Mouse (Mus musculus): Measurements from ENCODE around the gene Trak1. TPM values are rescaled to one million over a fixed set of nuclear protein-coding genes. Genes with fewer than 3 reads are reported as not detected.

Trak1 gene
- polyA plus RNA-seq, 1 experiment from 2014 or later, result 11.6 TPM

DNA sequence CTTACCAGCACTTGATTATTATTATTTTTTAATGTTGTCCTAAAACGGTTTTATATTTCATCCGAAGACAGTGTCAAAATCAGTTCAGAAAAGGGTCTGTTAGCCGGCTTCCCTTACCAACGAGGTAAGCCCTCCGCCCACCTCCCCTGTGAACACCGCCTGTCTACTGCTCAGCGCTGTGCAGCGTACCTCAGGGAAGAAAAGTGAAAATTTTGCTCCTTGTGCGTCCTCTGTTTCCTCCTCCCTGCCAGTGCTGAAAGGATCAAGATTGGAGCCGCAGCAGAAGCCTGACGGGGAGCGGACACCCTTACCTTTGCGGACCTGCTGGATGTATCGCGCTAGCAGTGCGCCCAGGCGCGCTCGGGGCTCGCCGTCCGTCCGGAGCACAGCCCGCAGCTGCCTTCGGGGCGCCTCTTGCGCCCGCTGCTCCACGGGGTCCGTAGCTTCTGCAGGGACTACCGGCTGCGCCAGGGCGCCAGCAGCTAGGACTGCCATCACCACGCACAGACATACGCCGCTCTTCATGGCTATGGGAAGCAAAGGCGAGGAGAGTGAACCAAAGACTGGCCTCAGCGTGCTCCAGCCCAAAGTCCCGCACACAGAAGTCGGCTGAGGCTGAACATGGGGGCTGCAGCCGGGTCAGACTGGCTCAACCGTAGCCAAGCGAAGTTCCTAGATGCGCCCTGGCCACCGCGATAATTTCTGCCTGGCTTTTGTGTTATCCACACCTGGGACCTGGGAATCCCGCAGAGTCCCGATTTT, 196.9 kb downstream of the Trak1 start:
- Histone ChIP-seq H3K27ac (no peak overlapping the region), H3K9ac (ENCODE audit: low read depth, low read length) (peak overlapping the region; percentile 35; the same call in 1 of the 2 replicates), H3K4me2 (ENCODE audit: low read length) (peak overlapping the region; percentile 46), H3K36me3 (ENCODE audit: insufficient read depth, low read length) (no peaks in the 10 kb centered on the region), H3K27me3 (ENCODE audit: insufficient read depth, low read length) (peaks cover 45% of the 10 kb centered on the region), H3K4me3 (replicated peaks; ENCODE audit: low read depth, low read length) (peak overlapping the region; percentile 24), H3K4me1 (replicated peaks; ENCODE audit: insufficient read depth, low read length) (0 out of 2 replicates have a peak, but pooled peaks cover 5% of the 10 kb centered on the region), H3K9me3 (replicated peaks; ENCODE audit: low read length) (no peaks in the 10 kb centered on the region)
- TF ChIP-seq CTCF (IDR thresholded peaks at IDR 0.05; ENCODE audit: low read depth), result no peak
- 3% methylated on average over 48 of the region's 48 CpGs for WGBS
- ATAC-seq (replicated peaks; ENCODE audit: low FRiP score, low read depth), result no peak
- peak; percentile 18 for DNase-seq (ENCODE audit: low spot score)

DNA sequence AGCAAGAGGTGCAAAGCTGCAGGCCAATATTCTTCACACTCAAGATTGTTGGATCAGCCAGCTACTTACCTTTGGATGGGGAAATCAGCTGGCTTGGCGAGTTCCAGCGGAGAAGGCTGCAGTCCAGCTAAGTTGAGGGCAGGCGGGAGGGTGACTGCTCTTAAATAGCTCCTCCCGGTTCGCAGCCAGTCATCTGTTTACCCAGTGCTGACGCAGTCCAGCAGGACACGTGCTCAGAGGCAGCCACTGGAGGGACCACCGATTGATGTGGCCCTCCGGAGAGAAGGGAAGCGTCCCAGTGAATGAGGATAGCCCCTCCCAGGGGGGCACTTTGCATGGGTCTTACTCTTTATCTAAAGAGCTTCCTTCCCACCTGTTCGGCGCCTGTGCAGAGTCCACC, 198.2 kb downstream of the Trak1 start, which contains the start of gene Cck:
TSS of gene Cck (minus strand) at position 166 of the 400 bp plus-strand sequence.
- no peak within 1 kb of the TSS for H3K9ac ChIP-seq (ENCODE audit: low read depth, low read length)
- DNase-seq (ENCODE audit: low spot score) (peak; percentile 68), ATAC-seq (replicated peaks; ENCODE audit: low FRiP score, low read depth) (0 out of 2 replicates have a peak, but pooled peaks have one; percentile 36)
- no peak for TF ChIP-seq CTCF (IDR thresholded peaks at IDR 0.05; ENCODE audit: low read depth)
- H3K27me3 ChIP-seq (ENCODE audit: insufficient read depth, low read length), result peaks cover 45% of the 10 kb centered on the region
- no peaks in the 10 kb centered on the region for H3K9me3 ChIP-seq (replicated peaks; ENCODE audit: low read length)
- WGBS, result 2% methylated on average over 12 of the region's 12 CpGs
- H3K27ac ChIP-seq, result no peak within 1 kb of the TSS
- H3K4me1 ChIP-seq (replicated peaks; ENCODE audit: insufficient read depth, low read length), result 0 out of 2 replicates have a peak, but pooled peaks cover 5% of the 10 kb centered on the region
- H3K4me3 ChIP-seq (replicated peaks; ENCODE audit: low read depth, low read length), result peak within 1 kb of the TSS; percentile 24; the same call in 1 of the 2 replicates
- no peaks in the 10 kb centered on the region for H3K36me3 ChIP-seq (ENCODE audit: insufficient read depth, low read length)
- H3K4me2 ChIP-seq (ENCODE audit: low read length), result peak within 1 kb of the TSS; percentile 46

DNA sequence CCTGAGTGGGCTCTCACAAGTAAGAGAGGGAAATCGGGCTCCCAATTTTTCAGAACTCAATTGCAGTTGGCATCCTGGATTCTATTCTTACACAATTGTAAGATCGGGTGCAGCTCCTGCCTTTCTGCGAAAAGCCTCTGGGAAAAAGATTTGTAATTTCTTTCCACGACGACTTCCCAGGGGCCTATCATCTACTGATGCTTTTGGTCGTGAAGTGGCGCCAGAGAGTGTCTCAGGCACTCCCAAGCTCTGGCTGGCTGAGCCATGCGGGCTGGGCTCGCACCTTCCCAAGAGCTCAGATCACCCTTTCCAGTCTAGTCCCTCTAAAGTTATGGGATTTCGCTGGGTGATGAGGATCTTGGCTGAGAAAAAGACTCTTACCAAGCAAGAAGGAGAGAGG, 198.8 kb downstream of the Trak1 start:
- no peak for TF ChIP-seq CTCF (IDR thresholded peaks at IDR 0.05; ENCODE audit: low read depth)
- no peak overlapping the region for H3K27ac ChIP-seq
- no peak for DNase-seq (ENCODE audit: low spot score)
- peaks cover 45% of the 10 kb centered on the region for H3K27me3 ChIP-seq (ENCODE audit: insufficient read depth, low read length)
- H3K4me3 ChIP-seq (replicated peaks; ENCODE audit: low read depth, low read length), result no peak overlapping the region
- 0 out of 2 replicates have a peak, but pooled peaks cover 5% of the 10 kb centered on the region for H3K4me1 ChIP-seq (replicated peaks; ENCODE audit: insufficient read depth, low read length)
- H3K9ac ChIP-seq (ENCODE audit: low read depth, low read length), result no peak overlapping the region
- ATAC-seq (replicated peaks; ENCODE audit: low FRiP score, low read depth), result no peak
- H3K36me3 ChIP-seq (ENCODE audit: insufficient read depth, low read length), result no peaks in the 10 kb centered on the region
- 25% methylated on average over 10 of the region's 10 CpGs for WGBS
- no peak overlapping the region for H3K4me2 ChIP-seq (ENCODE audit: low read length)
- no peaks in the 10 kb centered on the region for H3K9me3 ChIP-seq (replicated peaks; ENCODE audit: low read length)

DNA sequence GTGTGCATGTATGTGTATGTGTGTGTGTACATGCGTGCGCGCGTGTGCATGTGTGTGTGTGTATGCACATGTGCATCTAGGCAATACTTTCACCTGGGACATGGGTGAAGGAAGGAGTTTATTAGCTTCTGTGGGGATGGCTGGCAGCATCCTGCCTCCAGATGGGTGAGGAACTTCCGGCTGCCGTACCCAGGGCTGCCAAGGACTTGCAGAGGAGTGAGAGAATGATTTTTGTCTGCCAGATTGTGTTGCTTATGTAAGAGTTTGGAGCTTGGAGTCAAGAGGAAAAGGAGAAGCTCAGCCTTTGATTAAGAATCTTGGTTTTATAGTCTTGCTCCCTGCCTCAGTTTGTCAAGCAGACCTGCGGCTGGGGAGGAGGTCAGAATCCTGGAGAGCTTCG, 208.0 kb downstream of the Trak1 start:
- no peaks in the 10 kb centered on the region for H3K27me3 ChIP-seq (ENCODE audit: insufficient read depth, low read length)
- no peak for TF ChIP-seq CTCF (IDR thresholded peaks at IDR 0.05; ENCODE audit: low read depth)
- H3K9me3 ChIP-seq (replicated peaks; ENCODE audit: low read length), result no peaks in the 10 kb centered on the region
- WGBS, result 89% methylated on average over 8 of the region's 8 CpGs
- no peak overlapping the region for H3K4me2 ChIP-seq (ENCODE audit: low read length)
- H3K9ac ChIP-seq (ENCODE audit: low read depth, low read length), result no peak overlapping the region
- no peak overlapping the region for H3K4me3 ChIP-seq (replicated peaks; ENCODE audit: low read depth, low read length)
- ATAC-seq (replicated peaks; ENCODE audit: low FRiP score, low read depth), result no peak
- H3K27ac ChIP-seq, result no peak overlapping the region
- no peak for DNase-seq (ENCODE audit: low spot score)
- H3K4me1 ChIP-seq (replicated peaks; ENCODE audit: insufficient read depth, low read length), result no peaks in the 10 kb centered on the region
- H3K36me3 ChIP-seq (ENCODE audit: insufficient read depth, low read length), result no peaks in the 10 kb centered on the region

DNA sequence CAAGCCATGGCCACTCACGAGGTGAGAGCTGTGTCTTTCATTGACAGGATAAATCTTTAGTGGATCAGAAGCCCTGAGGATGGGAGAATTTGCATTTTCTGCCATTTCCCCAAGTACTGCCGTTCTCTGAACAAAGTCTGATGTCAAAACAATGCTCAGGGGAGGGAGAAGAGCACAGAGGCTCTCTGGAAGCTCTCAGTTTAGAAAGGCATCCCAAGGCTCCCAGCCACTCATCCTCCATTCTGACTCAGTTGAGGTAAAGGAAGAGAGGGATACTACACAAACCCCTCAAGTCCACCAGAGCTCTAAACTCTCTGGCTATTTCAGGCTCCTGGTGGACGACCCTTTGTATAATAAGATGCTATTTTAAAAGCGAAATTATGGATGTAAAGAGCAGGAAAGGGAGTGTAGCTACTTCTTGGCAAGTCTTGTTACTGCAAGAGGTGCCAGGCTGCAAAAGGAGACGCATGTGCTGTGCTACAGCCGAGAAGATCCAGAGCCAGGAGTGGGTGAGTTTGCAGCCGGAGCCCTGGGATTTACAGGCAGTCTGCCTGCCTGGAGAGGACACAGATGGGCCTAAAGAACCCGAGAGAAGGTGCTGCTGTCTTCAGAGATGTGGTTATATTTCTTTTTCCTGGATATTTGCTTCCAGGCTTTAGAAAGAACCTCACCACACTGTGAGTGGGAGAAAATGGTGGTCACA, 209.3 kb downstream of the Trak1 start:
- no peaks in the 10 kb centered on the region for H3K4me1 ChIP-seq (replicated peaks; ENCODE audit: insufficient read depth, low read length)
- DNase-seq (ENCODE audit: low spot score) (no peak), ATAC-seq (replicated peaks; ENCODE audit: low FRiP score, low read depth) (no peak)
- no peak overlapping the region for H3K27ac ChIP-seq
- no peaks in the 10 kb centered on the region for H3K36me3 ChIP-seq (ENCODE audit: insufficient read depth, low read length)
- no peak overlapping the region for H3K4me2 ChIP-seq (ENCODE audit: low read length)
- no peak overlapping the region for H3K4me3 ChIP-seq (replicated peaks; ENCODE audit: low read depth, low read length)
- no peak for TF ChIP-seq CTCF (IDR thresholded peaks at IDR 0.05; ENCODE audit: low read depth)
- H3K9me3 ChIP-seq (replicated peaks; ENCODE audit: low read length), result no peaks in the 10 kb centered on the region
- WGBS, result 61% methylated on average over 8 of the region's 8 CpGs
- H3K9ac ChIP-seq (ENCODE audit: low read depth, low read length), result no peak overlapping the region
- no peaks in the 10 kb centered on the region for H3K27me3 ChIP-seq (ENCODE audit: insufficient read depth, low read length)

DNA sequence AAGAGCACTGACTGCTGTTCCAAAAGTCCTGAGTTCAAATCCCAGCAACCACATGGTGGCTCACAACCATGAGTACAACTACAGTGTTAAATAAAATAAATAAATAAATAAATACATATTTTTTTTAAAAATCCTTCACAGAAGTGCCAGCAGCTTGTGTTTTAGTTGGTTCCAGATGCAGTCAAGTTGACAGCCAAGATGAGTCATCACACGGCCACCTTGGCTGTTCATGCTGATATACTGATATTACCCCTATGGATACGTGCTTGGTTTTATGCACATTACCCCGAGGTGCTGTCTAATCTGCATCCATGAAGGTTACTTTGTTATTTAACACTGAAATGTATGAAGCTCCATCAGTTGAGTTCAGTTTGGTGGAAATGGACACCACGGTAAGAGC, 214.6 kb downstream of the Trak1 start:
- 89% methylated on average over 4 of the region's 4 CpGs for WGBS
- H3K4me3 ChIP-seq (replicated peaks; ENCODE audit: low read depth, low read length), result no peak overlapping the region
- no peak for DNase-seq (ENCODE audit: low spot score)

More for the DNA sequence above, 214.6 kb downstream of the Trak1 start:
- Histone ChIP-seq H3K9ac (ENCODE audit: low read depth, low read length) (no peak overlapping the region), H3K4me1 (replicated peaks; ENCODE audit: insufficient read depth, low read length) (no peaks in the 10 kb centered on the region), H3K9me3 (replicated peaks; ENCODE audit: low read length) (no peaks in the 10 kb centered on the region), H3K4me2 (ENCODE audit: low read length) (no peak overlapping the region), H3K27me3 (ENCODE audit: insufficient read depth, low read length) (no peaks in the 10 kb centered on the region), H3K27ac (no peak overlapping the region), H3K36me3 (ENCODE audit: insufficient read depth, low read length) (no peaks in the 10 kb centered on the region)
- TF ChIP-seq CTCF (IDR thresholded peaks at IDR 0.05; ENCODE audit: low read depth), result no peak
- no peak for ATAC-seq (replicated peaks; ENCODE audit: low FRiP score, low read depth)
